Comparison of ENCODE assay signal across 16 mouse cellular contexts in genomic region chr9:46315807-46316365, GRCm38 (mm10). TPM values are rescaled to one million over a fixed set of nuclear protein-coding genes. Genes with fewer than 3 reads are reported as not detected.
DNase-seq lines count a peak whose midpoint lies in the region; ATAC-seq and TF ChIP-seq lines count a peak whose summit lies in the region.
"Had no signal": no experiment of that assay in that cellular context is flagged by ENCODE, and none has a peak within 500 bp of the region (broad histone marks: within the 10 kb centered on the region; RNA-seq: fewer than 3 reads in every experiment).

No protein-coding gene starts in this region.

- no peak for TF ChIP-seq EP300 in lung, postnatal 0 days (IDR thresholded peaks at IDR 0.05)

- ATAC-seq in forebrain, embryonic 11.5 days (replicated peaks; ENCODE audit: low FRiP score), result peak; percentile 73; the same call in 1 of the 2 replicates
- ATAC-seq in midbrain, embryonic 15.5 days (replicated peaks), result peak; percentile 72; the same call in 1 of the 2 replicates
- ATAC-seq in lung, postnatal 0 days, result no peak

- peaks cover 16% of the 10 kb centered on the region for H3K4me1 ChIP-seq in forebrain, embryonic 11.5 days (replicated peaks; ENCODE audit: control insufficient read depth, insufficient read depth, low read length)
- H3K4me1 ChIP-seq in midbrain, embryonic 15.5 days, result peaks cover 22% of the 10 kb centered on the region
- no peaks in the 10 kb centered on the region for H3K4me1 ChIP-seq in lung, postnatal 0 days (ENCODE audit: insufficient read depth, low read depth, low read length)
- H3K4me1 ChIP-seq: lung, embryonic 15.5 days had no signal

- peak overlapping the region; percentile 64; the same call in 1 of the 2 replicates for H3K27ac ChIP-seq in forebrain, embryonic 11.5 days (ENCODE audit: low read depth, low read length)
- peak overlapping the region; percentile 7; the same call in 1 of the 2 replicates for H3K27ac ChIP-seq in midbrain, embryonic 15.5 days
- no peak overlapping the region for H3K27ac ChIP-seq in lung, postnatal 0 days (ENCODE audit: low read length)
- H3K27ac ChIP-seq: lung, embryonic 15.5 days had no signal

- no peaks in the 10 kb centered on the region; the same call in 1 of the 2 replicates for H3K9me3 ChIP-seq in forebrain, embryonic 11.5 days (ENCODE audit: control insufficient read depth, low read length)
- H3K9me3 ChIP-seq in midbrain, embryonic 15.5 days, result no peaks in the 10 kb centered on the region
- H3K9me3 ChIP-seq in lung, postnatal 0 days (ENCODE audit: low read length), result no peaks in the 10 kb centered on the region
- H3K9me3 ChIP-seq: lung, embryonic 15.5 days had no signal

- peak; percentile 67 for DNase-seq in embryo, embryonic 10 days (ENCODE audit: low spot score)
- DNase-seq in embryo, embryonic 9.5 days (ENCODE audit: extremely low spot score), result no peak
- DNase-seq in forebrain, embryonic 11.5 days (ENCODE audit: low spot score), result no peak
- DNase-seq in layer of hippocampus, adult 18-20 months (ENCODE audit: low spot score in 2 of 2), result peak; percentile 76 to 79
- no peak for DNase-seq in lung, postnatal 0 days (ENCODE audit: low spot score)
- DNase-seq in lung, adult 18-20 months, result no peak
- DNase-seq in spleen, adult 12 weeks (ENCODE audit: low spot score), result no peak
- DNase-seq: adrenal gland, adult 2 months; cerebellum, adult 11 months; heart, adult 11 months had no signal

- H3K4me2 ChIP-seq in forebrain, embryonic 11.5 days (ENCODE audit: low read depth, low read length, severe bottlenecking), result peak overlapping the region; percentile 29; the same call in 1 of the 2 replicates
- H3K4me2 ChIP-seq in midbrain, embryonic 15.5 days, result peak overlapping the region; percentile 8; the same call in 1 of the 2 replicates
- H3K4me2 ChIP-seq in lung, postnatal 0 days (replicated peaks; ENCODE audit: low read depth, low read length), result no peak overlapping the region
- H3K4me2 ChIP-seq: lung, embryonic 15.5 days had no signal

- H3K4me3 ChIP-seq in forebrain, embryonic 11.5 days (ENCODE audit: low read depth, low read length), result no peak overlapping the region
- no peak overlapping the region for H3K4me3 ChIP-seq in midbrain, embryonic 15.5 days
- H3K4me3 ChIP-seq in lung, postnatal 0 days (ENCODE audit: low read depth, low read length), result no peak overlapping the region
- H3K4me3 ChIP-seq: lung, embryonic 15.5 days had no signal

- H3K27me3 ChIP-seq in forebrain, embryonic 11.5 days (ENCODE audit: control insufficient read depth, insufficient read depth, low read length), result no peaks in the 10 kb centered on the region
- no peaks in the 10 kb centered on the region for H3K27me3 ChIP-seq in midbrain, embryonic 15.5 days (replicated peaks)
- H3K27me3 ChIP-seq in lung, postnatal 0 days (replicated peaks; ENCODE audit: insufficient read depth, low read length), result no peaks in the 10 kb centered on the region
- H3K27me3 ChIP-seq: lung, embryonic 15.5 days had no signal

- H3K9ac ChIP-seq in forebrain, embryonic 11.5 days (ENCODE audit: low read length), result no peak overlapping the region; the same call in 1 of the 2 replicates
- H3K9ac ChIP-seq in midbrain, embryonic 15.5 days, result no peak overlapping the region
- no peak overlapping the region for H3K9ac ChIP-seq in lung, postnatal 0 days (replicated peaks; ENCODE audit: low read depth)
- H3K9ac ChIP-seq: lung, embryonic 15.5 days had no signal

- no peaks in the 10 kb centered on the region for H3K36me3 ChIP-seq in forebrain, embryonic 11.5 days (ENCODE audit: control insufficient read depth, insufficient read depth, low read length)
- H3K36me3 ChIP-seq in midbrain, embryonic 15.5 days (replicated peaks), result no peaks in the 10 kb centered on the region
- no peaks in the 10 kb centered on the region for H3K36me3 ChIP-seq in lung, postnatal 0 days (ENCODE audit: insufficient read depth, low read length)
- H3K36me3 ChIP-seq: G1E; lung, embryonic 15.5 days had no signal

- TF ChIP-seq CTCF in lung, postnatal 0 days (IDR thresholded peaks at IDR 0.05), result no peak

- 22% methylated on average over 11 of the region's 11 CpGs for WGBS in forebrain, embryonic 11.5 days
- 21% methylated on average over 11 of the region's 11 CpGs for WGBS in midbrain, embryonic 15.5 days
- WGBS in lung, postnatal 0 days, result 61% methylated on average over 11 of the region's 11 CpGs

RNA-seq across cellular contexts. Expression of gene 4931429L15Rik, which starts 3.9 kb away (rescaled TPM):
- polyA plus RNA-seq in forebrain, embryonic 11.5 days (2014; fragmentation: Nextera tagmentation; extraction: Ambion mirVana), result not detected in 2 replicates
- not detected for total RNA-seq in layer of hippocampus, adult 18-20 months (2021)
- not detected in 2 replicates for polyA plus RNA-seq in midbrain, embryonic 15.5 days (2015; fragmentation: Nextera tagmentation; extraction: Ambion mirVana)
- polyA plus RNA-seq in lung, postnatal 0 days (2015; fragmentation: Nextera tagmentation; extraction: Ambion mirVana), result not detected in 2 replicates
- total RNA-seq: adrenal gland, adult 2 months; G1E; hematopoietic stem cell, adult 5-6 weeks; neutrophil, adult 5-6 weeks had no signal
- polyA plus RNA-seq: adrenal gland, adult 2 months; G1E; lung, embryonic 15.5 days had no signal

RNA-seq across cellular contexts. Expression of gene Bud13, which starts 33.1 kb away (rescaled TPM):
- 28.5 and 29.9 TPM in 2 replicates for polyA plus RNA-seq in forebrain, embryonic 11.5 days (2014; fragmentation: Nextera tagmentation; extraction: Ambion mirVana)
- total RNA-seq in layer of hippocampus, adult 18-20 months (2021), result 10 to 100 TPM; 11.3 to 11.9 TPM
- polyA plus RNA-seq in midbrain, embryonic 15.5 days (2015; fragmentation: Nextera tagmentation; extraction: Ambion mirVana), result 17.9 and 18.3 TPM in 2 replicates
- 9.3 and 9.9 TPM in 2 replicates for polyA plus RNA-seq in lung, postnatal 0 days (2015; fragmentation: Nextera tagmentation; extraction: Ambion mirVana)

RNA-seq across cellular contexts. Expression of gene Zpr1, which starts 43.0 kb away (rescaled TPM):
- polyA plus RNA-seq in forebrain, embryonic 11.5 days (2014; fragmentation: Nextera tagmentation; extraction: Ambion mirVana), result 58.6 and 61.4 TPM in 2 replicates
- total RNA-seq in layer of hippocampus, adult 18-20 months (2021), result 10 to 100 TPM; 35.8 to 39.5 TPM
- polyA plus RNA-seq in midbrain, embryonic 15.5 days (2015; fragmentation: Nextera tagmentation; extraction: Ambion mirVana), result 60.1 and 64.0 TPM in 2 replicates
- polyA plus RNA-seq in lung, postnatal 0 days (2015; fragmentation: Nextera tagmentation; extraction: Ambion mirVana), result 27.5 and 28.8 TPM in 2 replicates

RNA-seq across cellular contexts. Expression of gene Apoa5, which starts 47.5 kb away (rescaled TPM):
- polyA plus RNA-seq in forebrain, embryonic 11.5 days (2014; fragmentation: Nextera tagmentation; extraction: Ambion mirVana), result not detected in 2 replicates
- not detected for total RNA-seq in layer of hippocampus, adult 18-20 months (2021)
- not detected in 2 replicates for polyA plus RNA-seq in midbrain, embryonic 15.5 days (2015; fragmentation: Nextera tagmentation; extraction: Ambion mirVana)
- 0.06 and 0.24 TPM in 2 replicates for polyA plus RNA-seq in lung, postnatal 0 days (2015; fragmentation: Nextera tagmentation; extraction: Ambion mirVana)
- total RNA-seq: hematopoietic stem cell, adult 5-6 weeks; left cerebral cortex, postnatal 36 days; neutrophil, adult 5-6 weeks had no signal
- polyA plus RNA-seq: G1E; lung, embryonic 15.5 days had no signal

Comparison
In these comparisons a context has a peak if more than half of its experiments do, and no peak if none do; other contexts are left out.
1. DNase-seq: peak in embryo, embryonic 10 days (single experiment) and layer of hippocampus, adult 18-20 months (2 of 2); none in embryo, embryonic 9.5 days (single experiment), forebrain, embryonic 11.5 days (single experiment), lung, postnatal 0 days (single experiment), lung, adult 18-20 months (0 of 2) and spleen, adult 12 weeks (single experiment).